Mouse (Mus musculus) heart, postnatal 0 days (tissue): ENCODE data around the gene Chil3.

Experiments used
- CTCF ChIP-seq: IDR thresholded peaks from 2 replicates; pipeline ENCODE4 v1.5.1; 2016; ENCODE audit warnings: antibody characterized with exemption, control low read depth, low read depth
- EP300 ChIP-seq: IDR thresholded peaks from 2 replicates; pipeline ENCODE4 v1.6.1; 2016; ENCODE audit warnings: antibody characterized with exemption, low read depth

- no peak for TF ChIP-seq CTCF
- no peak for TF ChIP-seq EP300
Observed at GRCm38 (mm10) chr3:106128807-106129493, 38.4 kb downstream of the Chil3 start.
